Mouse (Mus musculus): ENCODE measurements around the gene Poglut1. TPM values are rescaled to one million over a fixed set of nuclear protein-coding genes. Genes with fewer than 3 reads are reported as not detected.

The Poglut1 gene
- polyA plus RNA-seq, 1 experiment from 2014 or later = 61.3 TPM

GRCm38 (mm10) chr16:38571481-38571880 lies 21.4 kb upstream of the Poglut1 start:
- no peak for DNase-seq (ENCODE audit: low spot score)
- 94% methylated on average over 3 of the region's 3 CpGs for WGBS
- H3K27me3 ChIP-seq (ENCODE audit: insufficient read depth, poor library complexity, severe bottlenecking) = no peaks in the 10 kb centered on the region
- no peaks in the 10 kb centered on the region for H3K9me3 ChIP-seq
- peaks cover 94% of the 10 kb centered on the region for H3K36me3 ChIP-seq
- no peaks in the 10 kb centered on the region for H3K4me1 ChIP-seq (replicated peaks)
- no peak overlapping the region for H3K4me3 ChIP-seq
- no peak overlapping the region for H3K27ac ChIP-seq

DNA sequence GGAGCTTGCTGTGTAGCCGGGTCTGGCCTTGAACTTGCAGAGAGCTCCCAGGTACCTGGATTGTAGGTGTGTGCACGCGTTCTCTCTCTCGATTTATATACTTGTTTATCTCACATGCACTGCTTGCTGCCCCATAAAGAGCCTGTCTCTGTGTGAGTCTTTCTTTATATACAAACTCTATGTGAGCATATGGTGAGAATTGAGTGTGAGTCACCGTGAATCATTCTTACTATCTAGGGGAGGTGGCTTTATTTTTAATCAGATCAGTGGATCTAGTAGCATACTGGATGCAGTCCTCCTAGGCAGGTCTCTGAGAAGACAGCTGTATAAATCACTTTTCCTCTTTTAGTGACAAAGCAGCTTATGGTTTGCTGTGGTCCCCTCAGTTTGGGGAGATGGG lies 18.1 kb upstream of the Poglut1 start:
- no peak for DNase-seq (ENCODE audit: low spot score)
- no peak overlapping the region for H3K4me3 ChIP-seq
- no peak overlapping the region for H3K27ac ChIP-seq
- 93% methylated on average over 5 of the region's 5 CpGs for WGBS
- peaks cover 86% of the 10 kb centered on the region for H3K36me3 ChIP-seq
- H3K9me3 ChIP-seq = no peaks in the 10 kb centered on the region
- no peaks in the 10 kb centered on the region for H3K27me3 ChIP-seq (ENCODE audit: insufficient read depth, poor library complexity, severe bottlenecking)
- peaks cover 10% of the 10 kb centered on the region for H3K4me1 ChIP-seq (replicated peaks)

GRCm38 (mm10) chr16:38563516-38563915 lies 13.5 kb upstream of the Poglut1 start:
- WGBS = 41% methylated on average over 10 of the region's 10 CpGs

GRCm38 (mm10) chr16:38562968-38563327 lies 12.9 kb upstream of the Poglut1 start:
- Histone ChIP-seq H3K36me3 (peaks cover 34% of the 10 kb centered on the region), H3K27ac (peak overlapping the region; percentile 93), H3K9me3 (no peaks in the 10 kb centered on the region), H3K4me1 (replicated peaks) (peaks cover 10% of the 10 kb centered on the region), H3K27me3 (ENCODE audit: insufficient read depth, poor library complexity, severe bottlenecking) (peaks cover 12% of the 10 kb centered on the region), H3K4me3 (peak overlapping the region; percentile 92)
- 0% methylated on average over 25 of the region's 25 CpGs for WGBS
- DNase-seq (ENCODE audit: low spot score) = no peak

More at GRCm38 (mm10) chr16:38563516-38563915, 13.5 kb upstream of the Poglut1 start:
- no peak for DNase-seq (ENCODE audit: low spot score)
- Histone ChIP-seq H3K4me1 (replicated peaks) (peaks cover 10% of the 10 kb centered on the region), H3K9me3 (no peaks in the 10 kb centered on the region), H3K27ac (no peak overlapping the region), H3K27me3 (ENCODE audit: insufficient read depth, poor library complexity, severe bottlenecking) (peaks cover 12% of the 10 kb centered on the region), H3K36me3 (peaks cover 40% of the 10 kb centered on the region), H3K4me3 (peak overlapping the region; percentile 92)

GRCm38 (mm10) chr16:38562131-38562967 lies 12.3 kb upstream of the Poglut1 start:
- peak overlapping the region; percentile 92 for H3K4me3 ChIP-seq
- 7% methylated on average over 37 of the region's 37 CpGs for WGBS
- peak overlapping the region; percentile 93 for H3K27ac ChIP-seq
- no peaks in the 10 kb centered on the region for H3K9me3 ChIP-seq
- peaks cover 12% of the 10 kb centered on the region for H3K27me3 ChIP-seq (ENCODE audit: insufficient read depth, poor library complexity, severe bottlenecking)
- H3K4me1 ChIP-seq (replicated peaks) = peaks cover 10% of the 10 kb centered on the region
- H3K36me3 ChIP-seq = peaks cover 29% of the 10 kb centered on the region
- DNase-seq (ENCODE audit: low spot score) = peak; percentile 94

- 80% methylated on average over 3 of the region's 3 CpGs for WGBS
- no peaks in the 10 kb centered on the region for H3K9me3 ChIP-seq
- peaks cover 26% of the 10 kb centered on the region for H3K27me3 ChIP-seq (ENCODE audit: insufficient read depth, poor library complexity, severe bottlenecking)
- DNase-seq (ENCODE audit: low spot score) = no peak
- H3K36me3 ChIP-seq = no peaks in the 10 kb centered on the region
- no peaks in the 10 kb centered on the region for H3K4me1 ChIP-seq (replicated peaks)
- H3K27ac ChIP-seq = no peak within 1 kb of the TSS
- no peak within 1 kb of the TSS for H3K4me3 ChIP-seq
Measured at GRCm38 (mm10) chr16:38558221-38558748, 8.2 kb upstream of the Poglut1 start, which contains the start of gene Tmem39a. Gene Tmem39a (plus strand): TSS chr16:38558698.

DNA sequence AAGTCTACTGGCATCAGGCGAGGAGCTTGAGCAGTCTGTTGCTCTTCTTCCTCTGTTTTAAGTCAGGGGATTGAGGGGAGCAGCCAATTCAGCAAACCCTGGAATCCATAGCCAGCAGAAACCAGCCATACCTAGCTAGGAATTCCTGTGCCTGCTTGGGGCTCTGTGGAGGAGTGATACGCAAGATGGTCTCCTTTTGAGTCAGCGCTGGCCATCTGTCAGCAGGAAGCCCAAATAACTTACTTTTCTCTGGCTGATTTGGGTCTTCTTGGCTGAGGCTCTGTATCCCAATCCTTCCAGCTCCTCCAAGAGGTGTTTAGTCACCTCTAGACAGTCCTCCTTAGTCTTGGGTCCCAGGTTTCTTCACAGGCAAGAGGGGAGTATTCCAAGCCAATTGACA lies 5.9 kb upstream of the Poglut1 start:
- H3K9me3 ChIP-seq = no peaks in the 10 kb centered on the region
- WGBS = 82% methylated on average over 3 of the region's 3 CpGs
- H3K36me3 ChIP-seq = no peaks in the 10 kb centered on the region
- H3K27ac ChIP-seq = no peak overlapping the region
- no peaks in the 10 kb centered on the region for H3K4me1 ChIP-seq (replicated peaks)
- no peak for DNase-seq (ENCODE audit: low spot score)
- H3K4me3 ChIP-seq = no peak overlapping the region
- peaks cover 48% of the 10 kb centered on the region for H3K27me3 ChIP-seq (ENCODE audit: insufficient read depth, poor library complexity, severe bottlenecking)

GRCm38 (mm10) chr16:38548000-38548399 lies 2.1 kb downstream of the Poglut1 start:
- H3K27ac ChIP-seq = no peak overlapping the region
- no peaks in the 10 kb centered on the region for H3K9me3 ChIP-seq
- peaks cover 19% of the 10 kb centered on the region for H3K4me1 ChIP-seq (replicated peaks)
- no peak for DNase-seq (ENCODE audit: low spot score)
- peaks cover 19% of the 10 kb centered on the region for H3K27me3 ChIP-seq (ENCODE audit: insufficient read depth, poor library complexity, severe bottlenecking)
- peak overlapping the region; percentile 81; the same call in 1 of the 2 replicates for H3K4me3 ChIP-seq
- H3K36me3 ChIP-seq = peaks cover 55% of the 10 kb centered on the region
- 92% methylated on average over 1 of the region's 1 CpGs for WGBS

DNA sequence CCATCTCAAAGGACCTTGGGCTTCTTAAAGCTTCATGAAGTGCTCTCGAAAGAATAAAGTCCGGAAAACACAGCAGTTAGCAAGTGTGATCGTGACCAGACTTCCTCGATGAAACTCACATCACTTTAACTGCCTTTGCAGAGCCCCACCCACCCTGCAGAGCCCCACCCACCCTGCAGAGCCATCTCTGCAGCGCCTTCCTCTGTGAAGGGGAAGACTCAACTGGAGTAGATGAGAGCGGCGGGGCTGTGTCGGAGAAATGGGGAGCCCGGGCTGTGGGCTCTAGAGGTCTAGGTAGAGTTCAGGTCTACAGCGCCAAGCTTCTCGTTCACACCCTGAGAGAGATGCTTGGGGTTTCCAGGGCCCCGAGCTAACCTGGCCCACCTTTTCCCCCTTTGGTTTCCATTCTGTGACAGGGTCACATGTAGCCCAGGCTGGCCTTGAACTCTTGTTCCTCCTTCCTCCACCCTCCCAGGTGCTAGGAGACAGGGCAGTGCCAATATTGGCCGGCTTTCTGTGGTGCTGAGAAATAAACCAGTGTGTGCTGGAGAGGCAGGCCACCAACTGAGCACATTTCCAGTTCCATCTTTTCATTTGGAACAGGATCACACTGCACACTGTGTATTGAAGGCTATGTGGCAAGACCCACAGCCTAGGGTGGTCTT lies 11.2 kb downstream of the Poglut1 start:
- Histone ChIP-seq H3K36me3 (peaks cover 99% of the 10 kb centered on the region), H3K27me3 (ENCODE audit: insufficient read depth, poor library complexity, severe bottlenecking) (no peaks in the 10 kb centered on the region), H3K27ac (no peak overlapping the region), H3K4me3 (no peak overlapping the region), H3K9me3 (no peaks in the 10 kb centered on the region), H3K4me1 (replicated peaks) (no peaks in the 10 kb centered on the region)
- 93% methylated on average over 13 of the region's 13 CpGs for WGBS
- DNase-seq (ENCODE audit: low spot score) = no peak

GRCm38 (mm10) chr16:38536544-38537146 lies 13.4 kb downstream of the Poglut1 start:
- H3K36me3 ChIP-seq = peaks cover 99% of the 10 kb centered on the region
- H3K27me3 ChIP-seq (ENCODE audit: insufficient read depth, poor library complexity, severe bottlenecking) = no peaks in the 10 kb centered on the region
- WGBS = 49% methylated on average over 8 of the region's 8 CpGs
- no peak overlapping the region for H3K4me3 ChIP-seq
- no peaks in the 10 kb centered on the region for H3K4me1 ChIP-seq (replicated peaks)
- DNase-seq (ENCODE audit: low spot score) = peak; percentile 64
- H3K27ac ChIP-seq = no peak overlapping the region
- H3K9me3 ChIP-seq = no peaks in the 10 kb centered on the region

GRCm38 (mm10) chr16:38526264-38526663 lies 23.8 kb downstream of the Poglut1 start:
- no peak for DNase-seq (ENCODE audit: low spot score)
- Histone ChIP-seq H3K27ac (no peak overlapping the region), H3K36me3 (peaks cover 75% of the 10 kb centered on the region), H3K9me3 (no peaks in the 10 kb centered on the region), H3K4me1 (replicated peaks) (peaks cover 12% of the 10 kb centered on the region), H3K27me3 (ENCODE audit: insufficient read depth, poor library complexity, severe bottlenecking) (no peaks in the 10 kb centered on the region), H3K4me3 (no peak overlapping the region)
- 90% methylated on average over 6 of the region's 6 CpGs for WGBS

GRCm38 (mm10) chr16:38522129-38523084 lies 27.7 kb downstream of the Poglut1 start, which contains the start of gene Timmdc1:
Gene Timmdc1 (minus strand): TSS chr16:38522663.
- under 1% methylated on average over 73 of the region's 73 CpGs for WGBS
- H3K27ac ChIP-seq = peak within 1 kb of the TSS; percentile 97
- DNase-seq (ENCODE audit: low spot score) = peak; percentile 97
- H3K36me3 ChIP-seq = peaks cover 51% of the 10 kb centered on the region
- H3K9me3 ChIP-seq = no peaks in the 10 kb centered on the region
- H3K27me3 ChIP-seq (ENCODE audit: insufficient read depth, poor library complexity, severe bottlenecking) = no peaks in the 10 kb centered on the region
- peak within 1 kb of the TSS; percentile 98 for H3K4me3 ChIP-seq
- H3K4me1 ChIP-seq (replicated peaks) = peaks cover 17% of the 10 kb centered on the region

Measured in hindbrain, embryonic 10.5 days (tissue).